Mouse (Mus musculus) layer of hippocampus, adult 18-20 months (tissue): Measurements from ENCODE around the gene Plod2. TPM values are rescaled to one million over a fixed set of nuclear protein-coding genes. Genes with fewer than 3 reads are reported as not detected.

Source experiments
- DNase-seq, 2 experiments: peaks; one replicate each; pipeline ENCODE4 v3.0.0; 2022; ENCODE audit warnings: low spot score in 2 of 2
- long read RNA-seq: library from polyadenylated mRNA; stranded (forward); transcript quantifications from one replicate; pipeline ENCODE4 v2.0.0, GENCODE M21; 2021
- total RNA-seq, 2 experiments: library from RNA; stranded (reverse); gene quantifications; 2 replicates each; pipeline ENCODE4 v1.2.3; 2021

Gene Plod2
- 1 to 10 TPM; 6.3 to 6.6 TPM for total RNA-seq
- long read RNA-seq, partial matches to known transcripts = 0 of 4 reads
- long read RNA-seq, other reads (novel, unspliced or antisense) = 1 of 4 reads

DNA sequence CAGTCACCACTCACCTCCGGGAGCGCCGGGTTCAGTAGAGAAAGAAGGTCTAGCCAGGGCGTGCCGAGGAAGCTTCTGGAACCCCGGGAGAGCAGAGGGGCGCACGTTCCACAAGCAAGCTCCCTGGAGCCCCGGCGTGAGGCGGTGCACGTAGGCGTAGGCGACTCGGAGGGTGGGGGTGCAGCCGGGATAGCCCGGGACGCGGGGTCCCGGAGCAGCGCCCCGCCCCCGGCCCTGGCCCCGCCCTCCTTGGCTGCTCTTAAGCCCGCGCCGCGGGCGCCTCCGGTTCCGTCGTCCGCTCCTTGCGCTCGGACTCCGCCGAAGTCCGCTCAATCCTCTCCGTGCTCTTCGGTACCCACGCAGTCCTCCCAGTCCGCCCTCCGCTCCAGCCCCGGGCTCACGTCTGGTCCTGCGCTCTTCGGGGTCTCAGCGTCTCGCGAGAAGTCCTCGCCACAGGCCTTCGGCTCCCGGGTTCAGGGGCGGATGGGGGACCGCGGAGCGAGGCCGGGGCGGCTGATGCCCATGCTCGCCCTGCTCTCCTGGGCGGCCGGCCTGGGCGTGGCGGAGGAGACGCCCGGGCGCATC, at the start of gene Plod2:
TSS of gene Plod2 (plus strand) at position 247 of the 585 bp plus-strand sequence.
- DNase-seq = peak in 1 of 2 experiments; percentile 42

DNA sequence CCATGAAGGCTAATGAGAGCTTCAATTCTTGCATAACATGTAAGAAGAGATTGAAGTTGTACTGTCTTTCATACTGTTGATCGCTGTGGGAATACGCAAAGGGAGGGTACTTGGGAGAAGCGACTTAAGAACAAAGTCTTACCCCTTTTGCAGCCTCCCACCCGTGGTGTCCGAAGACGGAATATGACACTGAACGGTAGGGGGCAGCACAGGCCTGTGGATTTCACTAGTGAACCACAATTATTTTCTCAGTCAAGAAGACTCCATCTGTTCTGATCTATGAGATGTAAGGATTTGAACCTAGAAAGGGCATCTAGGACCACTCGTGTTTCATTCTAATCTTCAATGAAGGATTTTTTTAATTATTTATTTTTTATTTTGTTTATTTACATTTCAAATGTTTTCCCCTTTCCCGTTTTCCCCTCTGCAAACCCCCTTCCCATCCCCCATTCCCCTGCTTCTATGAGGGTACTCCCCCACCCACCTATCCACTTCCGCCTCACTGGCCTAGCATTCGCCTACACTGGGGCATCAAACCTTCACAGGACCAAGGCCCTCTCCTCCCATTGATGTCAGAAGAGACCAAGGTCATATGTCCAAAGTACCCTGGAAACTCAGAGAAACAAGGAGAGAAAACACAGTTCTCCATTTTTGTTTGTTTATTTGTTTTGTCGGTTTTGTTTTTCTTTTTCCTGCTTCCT, 42.2 kb upstream of the Plod2 start:
- peak; percentile 56 to 89 for DNase-seq

DNA sequence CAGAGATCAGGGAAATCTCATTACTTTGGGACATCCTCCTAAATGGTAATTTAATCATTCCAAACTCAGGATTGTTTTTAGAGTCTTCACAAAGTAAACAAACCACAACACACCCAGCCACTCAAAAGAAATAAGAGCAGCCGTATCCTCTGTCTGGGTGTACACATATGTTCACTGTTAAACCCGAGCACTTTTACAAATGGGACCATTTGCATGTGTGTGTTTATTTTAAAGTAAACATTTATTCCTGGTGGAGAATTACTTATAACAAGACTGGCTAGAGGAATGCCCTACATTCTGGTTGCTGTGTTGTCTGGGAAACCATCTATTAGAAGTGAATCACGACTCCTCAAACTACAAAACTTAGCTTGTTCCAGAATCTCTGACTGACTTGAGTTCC, 37.8 kb upstream of the Plod2 start:
- no peak for DNase-seq

DNA sequence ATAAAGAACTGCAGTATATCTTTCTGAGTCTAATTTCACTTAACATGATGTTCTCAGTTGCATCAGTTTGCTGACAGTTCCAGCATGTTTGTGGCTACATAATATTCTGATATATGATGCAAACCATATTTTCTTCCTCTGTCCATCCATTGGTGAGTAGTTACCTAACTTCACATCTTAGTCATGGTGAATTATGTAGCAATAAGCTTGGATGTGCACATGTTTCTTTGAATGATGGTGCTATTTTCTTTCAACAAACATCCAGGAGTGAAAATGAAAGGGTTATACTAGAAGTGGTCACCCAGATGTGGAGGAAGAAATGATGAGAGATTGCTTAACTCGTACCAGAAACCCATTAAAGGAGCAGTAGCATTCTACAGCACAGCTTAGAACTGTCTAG, 37.1 kb upstream of the Plod2 start:
- no peak for DNase-seq

DNA sequence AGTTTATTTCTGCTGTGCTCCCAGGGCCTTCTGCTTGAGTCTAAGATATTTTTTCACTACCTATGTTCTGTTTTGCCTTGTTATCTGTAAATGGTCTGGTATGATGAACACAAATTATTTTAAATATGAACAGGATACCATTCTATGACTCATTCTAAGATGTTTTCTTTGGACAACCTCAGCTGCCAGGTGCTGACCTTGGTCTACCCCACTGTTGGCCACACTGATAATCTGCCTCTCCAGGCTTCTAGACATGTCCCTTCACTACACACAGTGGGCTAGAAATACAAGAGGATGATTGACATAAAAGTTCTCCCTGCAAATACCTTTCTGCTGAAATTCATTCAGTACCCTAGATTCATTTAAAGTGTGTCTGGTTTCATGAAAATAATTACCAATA, 30.3 kb upstream of the Plod2 start:
- no peak for DNase-seq

DNA sequence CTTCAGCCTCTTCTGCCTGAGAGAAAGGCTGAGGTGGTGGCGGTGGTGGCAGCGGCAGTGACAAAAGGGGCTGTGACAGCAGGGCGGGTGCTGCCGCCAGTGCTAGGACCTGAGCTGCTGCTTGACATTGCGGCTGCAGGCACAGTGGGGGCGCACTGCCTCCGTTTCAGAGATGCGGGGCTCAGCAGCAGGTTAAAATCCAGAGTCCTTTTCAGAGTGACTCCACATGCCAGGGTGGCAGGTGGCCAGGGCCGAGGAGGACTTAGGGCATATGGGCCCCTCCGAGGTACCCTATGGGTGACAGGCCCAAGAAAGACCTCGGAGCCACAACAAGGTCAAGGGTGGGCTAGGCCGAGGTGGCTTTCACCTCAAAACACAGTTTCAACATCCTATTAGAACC, 25.0 kb upstream of the Plod2 start:
- DNase-seq = no peak

DNA sequence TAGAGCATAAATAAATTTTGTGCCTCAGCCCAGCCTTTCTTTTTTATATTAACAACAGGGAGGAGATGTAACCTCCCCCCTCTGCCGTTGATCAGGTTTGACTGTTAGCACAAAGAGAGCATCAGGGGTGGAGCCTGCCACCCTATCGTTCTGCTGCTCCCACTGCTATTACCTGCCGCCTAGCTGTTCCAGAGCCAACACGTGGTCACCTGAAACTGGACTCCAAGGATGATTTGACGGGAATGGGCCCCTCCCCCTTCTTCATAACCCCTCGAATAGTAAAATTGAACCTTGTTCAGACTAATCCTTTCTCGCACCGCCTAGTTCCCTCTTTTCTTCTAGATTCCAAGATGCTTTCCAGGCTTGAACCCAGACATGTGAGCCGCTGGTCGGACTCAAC, 21.3 kb upstream of the Plod2 start:
- no peak for DNase-seq

DNA sequence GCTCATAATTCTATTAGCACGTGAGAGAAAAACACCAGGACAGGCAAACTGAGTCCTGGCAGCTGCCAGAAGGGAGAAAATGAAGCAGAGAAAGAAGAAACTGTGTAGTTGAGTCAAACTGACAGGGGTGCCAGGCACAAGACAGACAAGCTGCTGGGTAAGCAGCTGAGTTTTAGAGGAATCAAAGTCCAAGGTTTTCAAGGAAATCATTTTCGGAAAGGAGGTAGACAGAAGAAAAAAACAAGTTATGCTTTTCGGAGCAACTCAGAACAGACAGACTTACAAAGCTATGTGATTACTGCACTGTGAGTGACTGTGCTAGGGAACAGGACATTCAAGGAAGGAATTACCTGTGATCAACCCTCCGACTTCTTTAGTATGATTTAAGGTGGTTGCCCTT, 17.5 kb upstream of the Plod2 start:
- DNase-seq = no peak

DNA sequence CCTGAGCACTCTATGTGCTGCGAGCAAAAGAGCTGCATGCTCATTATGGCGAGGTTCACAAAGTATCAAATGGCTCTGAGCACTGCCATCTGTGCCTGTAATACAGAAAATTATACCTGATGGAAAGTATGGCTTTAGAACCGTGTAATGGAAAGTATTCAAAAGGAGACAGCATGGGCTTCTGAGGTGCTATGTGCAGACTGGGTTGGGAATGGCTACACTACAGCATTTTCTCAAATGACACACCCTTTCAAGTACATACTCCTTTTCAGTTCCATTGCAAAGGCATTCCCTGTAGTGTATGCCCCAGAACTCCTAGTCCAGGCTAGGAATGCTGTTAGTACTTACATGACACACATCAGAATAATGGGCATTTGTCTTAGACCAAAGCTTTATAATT, 12.0 kb upstream of the Plod2 start:
- DNase-seq = no peak

DNA sequence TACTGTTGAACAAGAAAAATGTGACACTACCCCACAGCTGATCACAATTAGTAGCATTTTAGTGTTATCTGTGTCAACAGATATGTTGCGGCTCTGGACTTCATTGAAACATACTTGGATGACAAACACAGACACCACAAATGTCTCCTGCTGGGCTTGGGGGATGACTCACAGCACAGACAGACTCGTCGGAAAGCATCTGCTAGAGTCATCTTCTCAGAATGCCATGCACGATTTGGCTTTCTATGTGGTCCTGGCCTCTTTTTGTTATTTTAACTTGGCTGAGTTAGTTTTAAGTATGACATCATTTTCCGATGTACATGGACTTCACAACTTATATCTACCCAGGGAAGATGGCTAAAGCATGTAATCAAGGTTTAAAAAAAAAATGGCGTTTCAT, 4.3 kb upstream of the Plod2 start:
- peak; percentile 19 to 51 for DNase-seq

DNA sequence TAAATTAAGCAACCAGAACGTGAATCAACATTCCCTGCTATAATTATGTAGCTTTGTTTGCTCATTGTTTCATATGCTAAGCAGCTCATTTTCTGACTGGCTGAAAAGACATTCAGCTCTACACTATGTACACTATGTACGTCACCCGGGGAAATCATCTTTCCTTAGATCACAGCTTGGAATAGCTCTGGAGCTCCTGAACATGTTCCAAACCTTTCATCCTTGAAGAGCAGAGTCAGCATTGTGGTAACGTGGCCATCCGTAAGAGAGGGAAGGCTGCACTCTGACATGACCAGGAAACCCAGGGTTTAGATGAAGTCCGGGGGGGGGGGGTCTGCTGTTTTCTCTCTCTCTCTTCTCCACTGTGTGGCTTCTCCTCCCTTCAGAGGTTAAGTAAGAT, 3.8 kb upstream of the Plod2 start:
- no peak for DNase-seq

DNA sequence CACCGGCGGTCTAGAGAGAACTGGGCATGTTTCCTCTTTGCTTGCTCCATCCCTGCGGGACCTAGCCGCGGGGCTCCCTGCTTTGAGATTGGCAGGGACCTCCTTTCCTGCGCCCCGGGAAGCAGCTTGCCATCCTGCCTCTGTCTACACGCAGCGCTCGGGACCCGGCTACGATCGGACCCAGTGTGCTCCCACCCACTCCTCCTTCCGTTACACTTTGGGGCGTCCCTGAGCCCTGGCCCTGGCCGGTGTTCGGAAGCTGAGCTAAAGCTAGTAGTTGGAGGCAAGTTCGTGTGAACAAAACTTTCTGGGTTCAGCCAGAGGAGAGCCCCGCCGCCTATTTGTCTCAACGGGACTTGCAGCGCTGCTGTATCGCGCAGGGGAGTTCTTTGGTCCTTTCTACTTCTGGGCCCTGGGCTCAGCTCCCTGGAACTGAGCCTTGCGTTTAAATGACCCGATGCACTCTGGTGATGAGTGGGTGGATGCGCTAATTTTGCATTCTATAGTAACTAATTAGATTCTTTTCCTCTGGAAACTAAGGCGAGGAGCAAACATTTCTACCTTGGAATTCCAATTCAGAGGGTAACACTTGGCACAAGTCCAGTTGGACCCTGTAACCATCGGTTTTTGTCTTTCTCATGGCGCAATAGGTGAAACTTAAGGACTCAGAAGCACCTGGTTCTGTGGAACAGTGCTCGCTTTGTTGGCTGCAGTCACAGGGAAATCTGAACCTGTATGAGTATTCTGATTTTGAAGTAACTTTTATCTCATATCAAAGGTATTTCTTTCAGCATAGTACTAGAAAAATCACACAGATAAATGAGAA, 781 bp downstream of the Plod2 start:
- DNase-seq = peak in 1 of 2 experiments; percentile 32

DNA sequence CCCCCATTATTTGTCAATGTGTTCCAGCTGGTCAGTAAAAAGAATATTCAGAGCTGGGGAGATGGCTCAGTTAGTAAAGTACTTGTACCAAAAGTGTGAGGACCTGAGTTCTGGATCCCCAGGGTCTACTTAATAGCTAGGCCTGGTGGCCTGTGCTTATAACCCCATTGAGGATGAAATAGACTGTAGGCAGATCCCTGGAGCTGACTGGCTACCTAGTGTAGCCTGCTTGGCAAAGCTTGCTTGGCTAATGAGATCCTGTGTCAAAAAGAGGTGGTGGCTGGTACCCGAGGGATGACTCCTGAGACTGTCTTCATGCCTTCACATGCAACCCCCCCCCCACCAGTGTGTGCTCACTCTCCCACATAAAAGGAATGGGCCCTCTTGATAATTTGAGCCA, 2.1 kb downstream of the Plod2 start:
- DNase-seq = no peak

DNA sequence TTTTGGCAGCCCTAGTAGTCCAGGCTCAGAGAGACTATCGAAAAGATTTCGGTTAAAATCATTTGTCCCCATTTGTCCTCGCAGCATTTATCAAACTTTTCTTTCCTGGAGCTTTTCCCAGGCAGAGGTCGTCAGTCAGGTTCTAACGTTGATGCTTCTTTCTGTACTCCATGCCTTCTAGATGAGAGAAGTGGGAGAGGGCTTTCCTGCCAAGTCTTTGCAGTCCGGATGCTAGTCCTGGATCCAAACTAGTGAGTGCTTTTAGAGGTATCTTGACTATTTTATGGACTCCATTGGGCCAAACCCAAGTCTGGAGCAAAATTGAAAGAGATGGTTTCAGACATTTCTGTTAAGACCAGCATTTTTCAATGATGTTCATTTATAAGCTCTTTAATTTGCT, 3.0 kb downstream of the Plod2 start:
- no peak for DNase-seq

DNA sequence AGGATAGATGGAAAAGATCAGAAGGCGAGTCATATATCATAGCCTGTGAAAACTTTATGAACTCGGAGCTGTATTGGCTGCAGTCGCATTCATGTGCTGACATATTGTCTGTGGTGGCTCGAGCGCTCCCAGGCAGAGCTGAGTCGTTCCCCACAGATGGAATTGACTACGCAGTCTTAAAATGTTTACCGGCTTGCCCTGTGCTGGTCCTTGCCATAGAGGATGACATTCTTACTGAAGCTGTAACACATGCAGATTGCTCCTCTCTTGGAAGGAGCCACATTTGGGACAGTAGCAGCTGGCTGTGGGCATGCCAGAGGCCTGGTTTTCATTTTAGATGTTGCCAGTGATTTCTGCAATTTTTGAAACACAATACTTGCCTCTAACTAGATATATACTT, 4.4 kb downstream of the Plod2 start:
- no peak for DNase-seq

DNA sequence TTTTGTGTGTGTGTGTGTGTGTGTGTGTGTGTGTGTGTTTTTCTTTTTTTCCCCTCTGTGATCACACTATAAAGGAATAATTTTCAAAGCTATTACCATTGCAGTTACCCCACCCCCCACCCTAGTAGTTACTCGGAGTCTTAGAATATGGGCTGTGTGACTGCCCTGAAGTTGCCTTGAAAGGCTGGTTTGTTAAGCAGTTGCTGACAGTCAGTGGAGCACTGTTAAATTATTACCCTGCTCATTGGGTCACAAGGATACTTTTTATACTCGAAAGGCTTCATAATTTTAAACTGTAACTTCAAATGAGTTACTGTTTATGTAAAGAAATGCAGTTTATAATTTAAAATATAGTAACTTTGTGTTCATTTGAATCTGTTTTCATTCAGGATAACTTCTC, 5.1 kb downstream of the Plod2 start:
- no peak for DNase-seq

DNA sequence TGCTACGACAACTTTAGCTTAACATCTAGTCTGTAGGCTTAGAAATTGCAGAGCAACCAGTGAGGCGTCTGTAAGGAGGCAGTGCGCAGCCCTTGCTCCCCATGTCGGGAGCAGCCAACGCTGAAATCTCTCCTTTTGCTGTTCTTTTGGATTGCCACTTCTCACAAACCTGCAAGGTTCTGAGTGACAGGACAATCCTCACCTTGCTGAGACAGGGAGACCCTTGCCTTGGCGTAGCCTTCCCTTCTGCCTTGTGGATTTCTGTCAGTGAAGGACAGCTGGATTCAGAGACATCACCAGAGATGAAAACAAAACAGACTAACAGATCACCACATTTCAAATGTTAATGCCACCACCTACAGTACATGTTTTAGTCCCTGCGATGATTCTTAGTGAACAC, 5.8 kb downstream of the Plod2 start:
- no peak for DNase-seq

DNA sequence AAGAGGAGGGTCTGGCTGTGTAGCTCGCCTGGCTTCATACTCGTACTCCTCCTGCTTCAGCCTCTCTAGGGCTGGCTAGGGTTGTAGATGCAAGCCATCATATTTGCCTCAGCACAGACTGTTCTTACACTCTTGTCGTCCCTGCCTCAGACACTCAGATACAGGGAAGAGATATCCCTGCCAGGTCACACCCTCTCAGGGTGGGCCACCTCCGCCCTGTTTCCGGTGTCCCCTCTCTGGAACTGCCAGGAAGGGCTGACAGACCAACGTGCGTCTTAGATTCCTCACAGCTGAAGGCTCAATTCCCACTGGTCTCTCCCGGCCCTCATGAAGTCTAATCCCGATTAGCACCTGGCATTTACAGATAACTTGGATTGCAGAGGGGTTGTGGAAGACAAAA, 6.6 kb downstream of the Plod2 start:
- DNase-seq = no peak

DNA sequence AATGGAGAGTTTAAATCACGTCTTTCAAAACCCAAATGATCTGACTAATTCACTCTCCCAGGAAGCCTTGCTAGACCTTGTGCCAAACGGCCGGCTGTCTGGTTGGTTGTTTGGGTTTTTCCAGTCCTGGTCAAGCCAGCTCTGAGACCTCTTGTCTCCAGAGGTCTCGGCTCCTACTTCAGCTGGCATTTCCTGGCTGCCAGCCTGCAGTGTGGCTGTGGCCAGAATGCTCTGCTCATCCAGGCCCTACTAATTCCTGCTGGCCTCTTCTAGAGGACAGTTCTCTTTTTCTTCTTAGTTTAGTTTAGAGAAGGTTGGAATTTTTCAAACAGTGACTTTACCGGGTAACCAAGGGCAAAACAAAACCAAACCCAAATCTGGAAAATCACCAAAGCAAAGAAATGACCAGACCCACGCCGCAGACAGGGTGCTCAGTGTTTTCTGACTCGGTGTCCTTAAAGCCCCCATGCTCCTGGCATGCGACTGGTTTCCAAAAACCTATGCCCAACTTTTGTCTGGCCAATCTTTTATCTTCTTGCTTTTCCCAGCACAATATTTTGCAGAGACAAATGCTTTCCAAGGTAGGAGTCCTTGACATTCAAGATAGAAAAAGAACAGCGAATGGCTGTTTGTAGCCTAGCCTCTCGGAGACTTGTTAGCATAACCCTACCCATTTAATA, 7.9 kb downstream of the Plod2 start:
- DNase-seq = no peak

DNA sequence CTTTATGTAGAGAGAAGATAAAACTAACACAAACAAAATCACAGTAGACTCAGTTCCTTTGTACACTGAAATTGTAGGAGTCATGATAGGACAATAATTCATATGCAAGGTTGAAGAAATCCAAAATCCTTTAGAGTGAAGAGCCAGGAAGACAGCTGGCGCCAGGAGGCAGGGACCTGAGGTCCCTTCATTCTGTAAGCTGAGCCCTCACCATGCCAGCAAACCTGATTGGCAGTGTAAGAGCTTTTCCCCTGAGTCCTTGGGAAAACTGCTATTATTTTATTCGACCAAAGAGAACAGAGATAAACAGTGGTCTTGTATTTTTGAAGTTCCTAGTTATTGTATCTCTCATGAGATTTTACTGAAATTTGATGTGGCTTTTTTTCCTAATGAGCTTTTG, 9.0 kb downstream of the Plod2 start:
- no peak for DNase-seq

DNA sequence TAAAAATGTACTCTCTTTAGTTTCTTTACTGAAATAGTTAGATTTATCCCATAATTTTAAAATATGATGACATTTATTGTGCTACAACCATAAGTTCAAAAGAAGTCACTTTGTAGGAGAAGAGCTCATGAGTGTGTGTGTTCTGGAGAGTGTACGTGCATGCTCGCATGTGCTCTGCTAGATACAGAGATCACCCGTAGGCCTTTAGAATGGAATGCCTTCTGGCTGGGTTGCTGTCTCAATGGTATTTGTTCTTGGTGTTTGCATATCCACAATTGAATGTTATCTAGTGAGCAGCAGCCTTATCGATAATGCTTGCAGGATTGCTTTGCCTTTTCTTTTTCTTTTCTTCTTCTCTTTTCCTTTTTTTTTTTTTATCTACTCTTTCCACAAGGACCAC, 9.6 kb downstream of the Plod2 start:
- no peak for DNase-seq

DNA sequence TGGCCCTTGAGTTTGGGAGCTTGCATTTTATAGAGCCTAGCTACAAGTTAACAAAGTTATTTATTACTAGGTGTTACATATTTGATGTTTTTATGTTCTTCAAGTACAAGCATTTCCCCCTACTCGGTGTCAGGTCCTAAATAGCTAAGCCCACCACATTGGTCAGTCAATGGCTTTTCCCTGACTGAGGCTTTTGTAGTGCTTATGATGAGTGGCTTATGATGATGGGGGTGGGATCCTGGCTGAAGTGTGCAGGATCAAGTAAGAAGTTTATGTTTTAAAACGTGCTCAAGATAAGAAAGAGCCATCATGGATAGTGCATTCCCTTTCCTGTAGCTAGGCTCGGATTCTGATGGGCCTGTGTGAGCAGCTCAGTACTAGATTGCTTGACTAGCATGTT, 10.7 kb downstream of the Plod2 start:
- no peak for DNase-seq
